Mouse (Mus musculus) heart, postnatal 0 days (tissue): Measurements from ENCODE around the gene Unc13a. TPM values are rescaled to one million over a fixed set of nuclear protein-coding genes. Genes with fewer than 3 reads are reported as not detected.

Source experiments
- ATAC-seq: fragments of 200-750 bp; cut with Nextera tagmentation; 2 replicates; pipeline ENCODE4 v1.8.0; 2017; ENCODE audit warnings: low read depth, moderate number of reproducible peaks, moderate library complexity; ENCODE audit not compliant: insufficient read depth
- DNase-seq: peaks from one replicate; pipeline ENCODE4 v3.0.0-alpha.2; 2016; ENCODE audit warnings: low spot score
- H3K27ac ChIP-seq: fragments of 300-500 bp; sonication (generic); 2 replicates; pipeline ENCODE4 v1.5.1; 2014; ENCODE audit warnings: low read depth, mild to moderate bottlenecking
- H3K27me3 ChIP-seq: fragments of 300-500 bp; sonication (generic); 2 replicates; pipeline ENCODE4 v1.6.1; 2014; ENCODE audit warnings: low read length, mixed read lengths; ENCODE audit not compliant: control insufficient read depth, insufficient read depth
- H3K36me3 ChIP-seq: fragments of 300-500 bp; sonication (generic); replicated peaks from 2 replicates; pipeline ENCODE4 v1.6.1; 2014; ENCODE audit warnings: low read length, mixed read lengths; ENCODE audit not compliant: control insufficient read depth, insufficient read depth
- H3K4me1 ChIP-seq: fragments of 300-500 bp; sonication (generic); 2 replicates; pipeline ENCODE4 v1.6.1; 2014; ENCODE audit warnings: antibody characterized with exemption; ENCODE audit not compliant: control insufficient read depth, insufficient read depth
- H3K4me2 ChIP-seq: fragments of 300-500 bp; sonication (generic); 2 replicates; pipeline ENCODE4 v1.6.1; 2014; ENCODE audit warnings: low read depth, mild to moderate bottlenecking, low read length, moderate library complexity
- H3K4me3 ChIP-seq: fragments of 300-500 bp; sonication (generic); 2 replicates; pipeline ENCODE4 v1.5.1; 2014; ENCODE audit warnings: low read depth, low read length
- H3K9ac ChIP-seq: fragments of 300-500 bp; sonication (generic); replicated peaks from 2 replicates; pipeline ENCODE4 v1.6.1; 2014; ENCODE audit warnings: low read depth, low read length, mixed read lengths
- H3K9me3 ChIP-seq: fragments of 300-500 bp; sonication (generic); replicated peaks from 2 replicates; pipeline ENCODE4 v1.6.1; 2016; ENCODE audit warnings: low read length; ENCODE audit not compliant: control insufficient read depth
- CTCF ChIP-seq: IDR thresholded peaks from 2 replicates; pipeline ENCODE4 v1.5.1; 2016; ENCODE audit warnings: antibody characterized with exemption, control low read depth, low read depth
- EP300 ChIP-seq: IDR thresholded peaks from 2 replicates; pipeline ENCODE4 v1.6.1; 2016; ENCODE audit warnings: antibody characterized with exemption, low read depth
- WGBS: fragments of 180-500 bp; shearing (Covaris S2); extraction: QIAGEN DNeasy Blood & Tissue Kit; methylation state at CpG from one replicate; pipeline ENCODE4 v1.1.7; 2014; 5-methylcytosine and 5-hydroxymethylcytosine counted together
- polyA plus RNA-seq: library from polyadenylated mRNA; unstranded; fragments of >200 nt; fragmentation: Nextera tagmentation; extraction: Ambion mirVana; gene quantifications from 2 replicates; pipeline ENCODE4 v1.2.1, GENCODE M21; 2015
- total RNA-seq: library from RNA; depleted of rRNA; stranded (reverse); fragments of >200 nt; gene quantifications from 2 replicates; pipeline ENCODE4 v1.2.3, GENCODE M21; 2014; ENCODE audit warnings: low replicate concordance

The Unc13a gene
- total and polyA plus RNA-seq, 2 experiments from 2014 or later: 0.57 to 0.60 TPM

DNA sequence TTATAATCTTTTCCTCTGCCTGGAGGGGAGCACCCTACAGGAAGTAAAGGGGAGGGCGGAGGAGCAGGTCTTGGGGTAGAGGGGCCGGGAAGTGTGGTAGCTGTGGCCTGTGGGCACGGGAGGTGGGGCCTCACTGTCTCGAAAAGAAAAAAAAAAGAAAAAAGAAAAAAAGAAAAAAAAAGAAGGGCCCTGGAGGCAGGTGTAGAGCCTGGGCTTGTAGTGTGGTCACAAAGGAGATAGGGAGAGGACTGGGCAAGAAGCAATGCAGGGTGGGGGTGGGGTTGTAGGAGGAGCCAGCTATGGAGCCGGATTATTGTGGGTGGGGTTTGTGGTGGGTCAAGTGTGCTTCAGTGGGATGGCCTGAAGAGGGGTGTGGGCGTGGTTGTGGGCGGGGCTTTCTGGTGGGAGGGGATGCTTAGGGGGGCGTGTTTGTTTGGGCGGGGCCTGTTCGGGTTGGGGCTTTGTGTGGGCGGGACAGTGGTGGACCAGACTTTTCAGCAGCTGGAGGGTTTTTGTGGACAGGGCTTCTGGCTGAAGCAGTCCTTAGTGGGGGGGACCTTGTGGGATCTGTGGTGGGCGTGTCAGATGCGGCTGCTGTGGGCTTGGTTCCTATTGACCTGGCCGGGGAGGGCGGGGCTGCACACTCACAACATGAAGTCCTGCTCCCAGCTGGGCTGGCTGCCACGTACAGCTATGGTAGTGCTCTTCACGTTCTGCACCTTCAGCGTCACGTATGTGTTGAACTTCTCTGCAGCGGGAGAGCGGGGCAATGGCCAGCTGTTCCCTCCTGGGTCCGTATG, 6.0 kb downstream of the Unc13a start:
- Histone ChIP-seq H3K9me3 (no peaks in the 10 kb centered on the region), H3K4me1 (peaks cover 22% of the 10 kb centered on the region), H3K4me2 (peak overlapping the region; percentile 49), H3K36me3 (no peaks in the 10 kb centered on the region), H3K9ac (no peak overlapping the region), H3K27me3 (peaks cover 11% of the 10 kb centered on the region), H3K4me3 (peak overlapping the region; percentile 25), H3K27ac (no peak overlapping the region)
- peak; percentile 50 for DNase-seq
- WGBS: 7% methylated on average over 20 of the region's 22 CpGs
- TF ChIP-seq CTCF (no peak), EP300 (no peak)
- ATAC-seq: peak; percentile 46

DNA sequence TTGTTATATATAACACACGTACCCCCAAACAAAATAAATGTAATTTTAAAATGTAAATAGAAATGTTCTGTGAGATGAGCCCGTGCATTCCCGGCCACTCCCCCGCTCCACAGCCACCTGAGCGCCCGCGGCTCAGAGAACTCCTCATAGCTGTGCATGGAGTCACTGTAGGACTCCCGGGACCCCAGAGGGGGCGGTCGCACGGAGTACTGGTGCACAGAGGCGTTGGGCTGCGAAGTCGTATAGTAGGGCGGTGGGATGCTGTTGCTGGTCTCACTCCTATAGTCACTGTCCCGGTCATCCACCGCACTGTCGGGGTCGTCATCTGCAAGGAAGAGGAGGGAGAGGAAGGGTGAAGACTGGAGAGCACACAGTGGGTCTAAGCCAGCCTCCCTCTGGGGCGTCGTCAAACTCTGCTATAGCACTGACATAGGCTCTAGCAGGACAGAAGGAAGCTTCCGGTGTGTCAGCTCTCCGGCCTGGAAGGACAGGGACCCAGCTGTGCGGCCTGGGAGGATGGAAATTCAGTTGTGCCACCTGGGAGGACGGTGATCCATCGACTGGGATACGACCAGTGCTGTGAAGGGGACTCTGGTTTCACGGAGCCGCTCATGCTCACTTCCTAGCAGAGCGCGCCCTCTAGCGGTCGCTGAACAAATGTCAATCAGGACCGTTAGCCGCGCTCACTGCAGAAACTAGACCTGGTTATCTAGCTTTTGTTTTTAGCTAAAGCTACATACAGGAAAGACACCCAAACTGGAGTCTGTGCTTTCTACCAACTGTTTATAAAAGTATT, 11.0 kb downstream of the Unc13a start:
- peaks cover 47% of the 10 kb centered on the region for H3K27me3 ChIP-seq
- WGBS: 10% methylated on average over 36 of the region's 36 CpGs
- H3K9me3 ChIP-seq: no peaks in the 10 kb centered on the region

DNA sequence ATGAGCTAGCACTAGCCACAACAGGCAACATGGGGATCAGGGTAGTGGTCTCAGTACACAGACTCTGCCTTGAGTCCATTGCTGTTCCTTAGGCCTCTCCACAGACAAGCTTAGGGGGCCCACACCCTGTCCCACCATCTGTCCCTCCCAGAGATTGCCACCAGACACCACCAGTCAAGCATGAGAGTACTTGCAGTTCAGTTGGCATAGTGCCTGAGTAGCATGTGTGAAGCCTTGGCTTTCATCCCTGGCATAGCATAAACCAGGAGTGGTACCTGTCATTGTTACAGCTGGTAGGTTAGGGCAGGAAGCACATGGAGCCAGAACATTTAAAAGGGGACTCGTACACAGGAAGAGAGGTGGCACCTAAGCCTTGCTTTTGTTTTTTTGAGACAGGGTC, 11.8 kb downstream of the Unc13a start:
- Histone ChIP-seq H3K4me3 (no peak overlapping the region), H3K27me3 (peaks cover 54% of the 10 kb centered on the region), H3K9ac (no peak overlapping the region), H3K27ac (no peak overlapping the region), H3K36me3 (no peaks in the 10 kb centered on the region), H3K9me3 (no peaks in the 10 kb centered on the region), H3K4me1 (no peaks in the 10 kb centered on the region), H3K4me2 (no peak overlapping the region)
- ATAC-seq: no peak
- no peak for TF ChIP-seq EP300
- TF ChIP-seq CTCF: no peak
- DNase-seq: no peak
- 45% methylated on average over 1 of the region's 1 CpGs for WGBS

More for the DNA sequence above, 11.0 kb downstream of the Unc13a start:
- no peak overlapping the region for H3K4me2 ChIP-seq
- no peaks in the 10 kb centered on the region for H3K36me3 ChIP-seq
- DNase-seq (peak; percentile 83), ATAC-seq (peak; percentile 61)
- H3K9ac ChIP-seq: no peak overlapping the region
- no peaks in the 10 kb centered on the region for H3K4me1 ChIP-seq
- no peak overlapping the region for H3K27ac ChIP-seq
- H3K4me3 ChIP-seq: no peak overlapping the region
- TF ChIP-seq CTCF (peak; percentile 94), EP300 (no peak)

DNA sequence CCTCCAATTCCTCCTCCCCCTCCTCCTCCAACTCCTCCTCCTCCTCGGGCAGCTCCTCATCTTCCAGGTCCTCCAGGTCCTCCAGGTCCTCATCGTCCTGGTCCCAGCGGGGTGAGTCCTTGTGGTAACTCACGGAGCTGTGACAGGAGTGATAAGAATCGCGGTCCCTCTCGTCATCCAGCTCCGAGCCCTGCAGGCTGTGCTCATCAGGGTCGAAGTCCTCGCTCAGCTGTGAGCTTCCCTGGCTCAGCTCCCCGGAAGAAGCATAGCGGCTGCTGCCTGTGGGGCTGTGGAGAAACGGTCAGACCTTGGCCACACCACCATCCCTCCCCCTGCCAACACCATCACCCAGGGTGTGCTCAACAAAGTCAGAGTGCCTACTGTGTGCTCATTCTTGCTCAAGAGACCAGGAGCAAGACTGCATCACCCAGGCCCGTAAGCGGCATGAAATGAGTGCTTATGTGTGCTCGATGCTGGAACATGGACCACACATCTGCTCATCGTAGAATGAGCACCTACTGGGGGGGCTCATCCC, 13.0 kb downstream of the Unc13a start:
- Histone ChIP-seq H3K9ac (no peak overlapping the region), H3K27ac (no peak overlapping the region), H3K9me3 (no peaks in the 10 kb centered on the region), H3K4me3 (no peak overlapping the region), H3K4me1 (no peaks in the 10 kb centered on the region), H3K4me2 (no peak overlapping the region), H3K27me3 (peaks cover 66% of the 10 kb centered on the region), H3K36me3 (no peaks in the 10 kb centered on the region)
- TF ChIP-seq EP300 (no peak), CTCF (no peak)
- WGBS: 24% methylated on average over 17 of the region's 17 CpGs
- no peak for ATAC-seq
- DNase-seq: no peak

DNA sequence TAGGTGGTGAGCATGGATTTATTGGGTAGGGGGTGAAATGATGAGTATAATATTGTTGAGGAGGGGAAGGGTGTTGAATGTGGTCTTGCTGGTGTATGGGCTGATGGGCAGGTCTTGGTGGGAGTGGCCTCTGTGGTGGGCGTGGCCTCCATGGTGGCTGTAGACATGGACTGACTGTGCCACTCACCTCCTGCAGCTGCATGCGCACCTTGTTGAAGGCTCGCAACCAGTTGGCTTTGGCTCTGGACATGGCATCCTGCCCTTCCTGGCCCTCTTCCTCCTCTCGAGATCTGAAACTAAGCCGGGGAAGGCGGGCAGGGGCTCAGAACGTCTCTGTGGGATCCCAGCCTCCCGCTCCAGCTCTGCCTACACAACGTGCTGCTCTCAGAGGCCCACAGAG, 13.7 kb downstream of the Unc13a start:
- no peak for TF ChIP-seq CTCF
- Histone ChIP-seq H3K9ac (no peak overlapping the region), H3K27ac (no peak overlapping the region), H3K9me3 (no peaks in the 10 kb centered on the region), H3K4me1 (no peaks in the 10 kb centered on the region), H3K4me3 (no peak overlapping the region), H3K36me3 (no peaks in the 10 kb centered on the region), H3K27me3 (peaks cover 70% of the 10 kb centered on the region), H3K4me2 (no peak overlapping the region)
- no peak for DNase-seq
- no peak for ATAC-seq
- WGBS: 26% methylated on average over 9 of the region's 9 CpGs
